Mouse (Mus musculus) CD4-positive, CD25-positive, alpha-beta regulatory T cell, adult 2 months (primary cell): ENCODE measurements around the gene Gga2.
A peak's percentile ranks its signal among the peaks of the same experiment; 100 is the strongest.

Experiments
- DNase-seq: peaks from one replicate; pipeline ENCODE4 v3.0.0-alpha.2; 2012; ENCODE audit warnings: low read depth, low spot score

Gene Gga2

GRCm38 (mm10) chr7:122020667-122021354, at the start of gene Gga2:
Gga2 (minus strand) TSS chr7:122021222.
- DNase-seq: peak; percentile 89

- DNase-seq: peak; percentile 30
These were observed 46.7 kb upstream of the Gga2 start for GRCm38 (mm10) chr7:122067517-122068381.

GRCm38 (mm10) chr7:122066945-122067516, 46.0 kb upstream of the Gga2 start, which contains the start of the genes Ubfd1 and Ears2:
Ubfd1 (plus strand) TSS chr7:122067175.
Ears2 (minus strand) TSS chr7:122067263.
- DNase-seq: peak; percentile 94

GRCm38 (mm10) chr7:122066102-122066944, 45.3 kb upstream of the Gga2 start:
- DNase-seq: no peak

GRCm38 (mm10) chr7:122065656-122066055, 44.6 kb upstream of the Gga2 start:
- no peak for DNase-seq

GRCm38 (mm10) chr7:122056633-122057032, 35.6 kb upstream of the Gga2 start:
- no peak for DNase-seq

GRCm38 (mm10) chr7:122050834-122051233, 29.8 kb upstream of the Gga2 start:
- DNase-seq: no peak

- DNase-seq: no peak
These were observed 27.2 kb upstream of the Gga2 start for GRCm38 (mm10) chr7:122048191-122048590.

- DNase-seq: no peak
These were observed 25.8 kb upstream of the Gga2 start for GRCm38 (mm10) chr7:122046813-122047212.

- no peak for DNase-seq
These were observed 24.7 kb upstream of the Gga2 start for GRCm38 (mm10) chr7:122045711-122046110.

GRCm38 (mm10) chr7:122045181-122045634, 24.2 kb upstream of the Gga2 start:
- no peak for DNase-seq

GRCm38 (mm10) chr7:122044106-122044505, 23.1 kb upstream of the Gga2 start:
- DNase-seq: no peak

- no peak for DNase-seq
These were observed 13.3 kb upstream of the Gga2 start for GRCm38 (mm10) chr7:122034348-122034747.

GRCm38 (mm10) chr7:122033371-122033770, 12.3 kb upstream of the Gga2 start:
- no peak for DNase-seq

- no peak for DNase-seq
These were observed 1.1 kb upstream of the Gga2 start for GRCm38 (mm10) chr7:122022131-122022530.

- no peak for DNase-seq
These were observed 752 bp downstream of the Gga2 start for GRCm38 (mm10) chr7:122020273-122020666.

GRCm38 (mm10) chr7:122018978-122019377, 2.0 kb downstream of the Gga2 start:
- no peak for DNase-seq

- DNase-seq: no peak
These were observed 2.8 kb downstream of the Gga2 start for GRCm38 (mm10) chr7:122018247-122018646.

- DNase-seq: no peak
These were observed 5.3 kb downstream of the Gga2 start for GRCm38 (mm10) chr7:122015734-122016133.

GRCm38 (mm10) chr7:122015105-122015504, 5.9 kb downstream of the Gga2 start:
- no peak for DNase-seq

- DNase-seq: no peak
These were observed 8.1 kb downstream of the Gga2 start for GRCm38 (mm10) chr7:122012949-122013348.
